Mouse (Mus musculus): ENCODE results near the gene Rprd1b. TPM values are rescaled to one million over a fixed set of nuclear protein-coding genes. Genes with fewer than 3 reads are reported as not detected.
A peak's percentile ranks its signal among the peaks of the same experiment; 100 is the strongest.

Gene Rprd1b
- total and polyA plus RNA-seq, 2 experiments from 2014 or later = 20.5 to 20.8 TPM

GRCm38 (mm10) chr2:158176763-158177162 is 148.5 kb downstream of the Rprd1b start:
- DNase-seq (ENCODE audit: low spot score) (no peak), ATAC-seq (ENCODE audit: low FRiP score) (no peak)
- no peaks in the 10 kb centered on the region for H3K9me3 ChIP-seq (ENCODE audit: low read length)
- H3K27me3 ChIP-seq (ENCODE audit: insufficient read depth, low read length) = no peaks in the 10 kb centered on the region
- H3K4me3 ChIP-seq (ENCODE audit: low read depth, low read length) = no peak overlapping the region
- 94% methylated on average over 9 of the region's 9 CpGs for WGBS
- H3K4me2 ChIP-seq (ENCODE audit: low read depth, low read length, poor library complexity, severe bottlenecking) = no peak overlapping the region
- H3K4me1 ChIP-seq (ENCODE audit: insufficient read depth, low read length) = no peaks in the 10 kb centered on the region
- H3K9ac ChIP-seq (replicated peaks; ENCODE audit: low read length, poor library complexity, severe bottlenecking) = no peak overlapping the region
- no peaks in the 10 kb centered on the region for H3K36me3 ChIP-seq (ENCODE audit: insufficient read depth, low read length)
- H3K27ac ChIP-seq (ENCODE audit: low read depth, low read length) = no peak overlapping the region
- TF ChIP-seq CTCF (IDR thresholded peaks at IDR 0.05) = no peak

- DNase-seq (ENCODE audit: low spot score) (peak; percentile 60), ATAC-seq (ENCODE audit: low FRiP score) (no peak)
- no peak overlapping the region for H3K4me2 ChIP-seq (ENCODE audit: low read depth, low read length, poor library complexity, severe bottlenecking)
- H3K27ac ChIP-seq (ENCODE audit: low read depth, low read length) = no peak overlapping the region
- H3K9me3 ChIP-seq (ENCODE audit: low read length) = no peaks in the 10 kb centered on the region
- H3K36me3 ChIP-seq (ENCODE audit: insufficient read depth, low read length) = no peaks in the 10 kb centered on the region
- H3K4me3 ChIP-seq (ENCODE audit: low read depth, low read length) = no peak overlapping the region
- no peak overlapping the region for H3K9ac ChIP-seq (replicated peaks; ENCODE audit: low read length, poor library complexity, severe bottlenecking)
- H3K4me1 ChIP-seq (ENCODE audit: insufficient read depth, low read length) = no peaks in the 10 kb centered on the region
- WGBS = 27% methylated on average over 3 of the region's 3 CpGs
- no peaks in the 10 kb centered on the region for H3K27me3 ChIP-seq (ENCODE audit: insufficient read depth, low read length)
- TF ChIP-seq CTCF (IDR thresholded peaks at IDR 0.05) = no peak
These were observed 149.3 kb downstream of the Rprd1b start for GRCm38 (mm10) chr2:158177574-158177973.

GRCm38 (mm10) chr2:158178139-158178538 is 149.8 kb downstream of the Rprd1b start:
- Histone ChIP-seq H3K36me3 (ENCODE audit: insufficient read depth, low read length) (no peaks in the 10 kb centered on the region), H3K4me1 (ENCODE audit: insufficient read depth, low read length) (no peaks in the 10 kb centered on the region), H3K9ac (replicated peaks; ENCODE audit: low read length, poor library complexity, severe bottlenecking) (no peak overlapping the region), H3K27me3 (ENCODE audit: insufficient read depth, low read length) (no peaks in the 10 kb centered on the region), H3K4me2 (ENCODE audit: low read depth, low read length, poor library complexity, severe bottlenecking) (no peak overlapping the region), H3K9me3 (ENCODE audit: low read length) (no peaks in the 10 kb centered on the region), H3K27ac (ENCODE audit: low read depth, low read length) (no peak overlapping the region), H3K4me3 (ENCODE audit: low read depth, low read length) (no peak overlapping the region)
- DNase-seq (ENCODE audit: low spot score) = no peak
- no peak for TF ChIP-seq CTCF (IDR thresholded peaks at IDR 0.05)
- ATAC-seq (ENCODE audit: low FRiP score) = no peak
- 73% methylated on average over 4 of the region's 4 CpGs for WGBS

DNA sequence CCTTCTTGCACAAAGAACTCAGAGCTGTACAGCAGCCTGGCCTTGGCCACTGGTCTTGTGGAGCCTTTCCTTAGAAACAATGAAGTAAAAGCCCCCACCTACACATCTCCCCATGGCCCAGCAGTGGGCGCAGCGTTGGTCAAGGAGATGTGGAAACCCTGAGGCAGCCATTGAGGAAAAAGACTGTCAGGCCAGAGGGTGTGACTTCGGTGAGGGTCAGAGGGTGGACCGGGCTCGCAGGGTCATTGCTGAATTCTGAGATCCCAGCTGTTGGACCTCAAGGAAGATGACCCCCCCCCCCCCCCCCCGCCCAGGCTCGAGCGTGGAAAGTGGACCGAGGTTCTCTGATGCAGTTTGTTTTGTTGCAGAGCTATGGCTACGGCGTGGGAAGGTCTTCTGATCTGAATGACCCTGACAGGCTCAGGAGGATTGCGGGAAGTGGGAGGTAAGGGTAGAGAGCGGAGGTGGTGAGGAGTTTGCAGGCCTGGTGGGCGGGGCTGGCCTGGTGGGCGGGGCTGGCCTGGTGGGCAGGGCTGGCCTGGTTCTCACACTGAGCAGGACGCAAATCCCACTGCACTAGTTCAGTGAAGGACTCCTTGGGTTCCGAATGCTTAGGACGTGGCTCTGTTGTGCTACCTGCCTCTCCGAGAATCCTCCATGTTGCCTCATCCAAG is 150.5 kb downstream of the Rprd1b start:
- no peaks in the 10 kb centered on the region for H3K9me3 ChIP-seq (ENCODE audit: low read length)
- peak overlapping the region; percentile 44 for H3K4me2 ChIP-seq (ENCODE audit: low read depth, low read length, poor library complexity, severe bottlenecking)
- ATAC-seq (ENCODE audit: low FRiP score) (peak; percentile 28; the same call in 1 of the 2 replicates), DNase-seq (ENCODE audit: low spot score) (no peak)
- no peak overlapping the region for H3K27ac ChIP-seq (ENCODE audit: low read depth, low read length)
- TF ChIP-seq CTCF (IDR thresholded peaks at IDR 0.05) = peak; percentile 12; the same call in 1 of the 2 replicates
- no peaks in the 10 kb centered on the region for H3K27me3 ChIP-seq (ENCODE audit: insufficient read depth, low read length)
- no peaks in the 10 kb centered on the region for H3K36me3 ChIP-seq (ENCODE audit: insufficient read depth, low read length)
- H3K4me1 ChIP-seq (ENCODE audit: insufficient read depth, low read length) = no peaks in the 10 kb centered on the region
- 10% methylated on average over 18 of the region's 19 CpGs for WGBS
- no peak overlapping the region for H3K9ac ChIP-seq (replicated peaks; ENCODE audit: low read length, poor library complexity, severe bottlenecking)
- no peak overlapping the region for H3K4me3 ChIP-seq (ENCODE audit: low read depth, low read length)

- H3K27me3 ChIP-seq (ENCODE audit: insufficient read depth, low read length) = no peaks in the 10 kb centered on the region
- ATAC-seq (ENCODE audit: low FRiP score) = 0 out of 2 replicates have a peak, but pooled peaks have one; percentile 20
- peak overlapping the region; percentile 44 for H3K4me2 ChIP-seq (ENCODE audit: low read depth, low read length, poor library complexity, severe bottlenecking)
- WGBS = 14% methylated on average over 18 of the region's 18 CpGs
- no peak overlapping the region for H3K27ac ChIP-seq (ENCODE audit: low read depth, low read length)
- DNase-seq (ENCODE audit: low spot score) = peak; percentile 57
- H3K4me1 ChIP-seq (ENCODE audit: insufficient read depth, low read length) = no peaks in the 10 kb centered on the region
- no peak overlapping the region for H3K9ac ChIP-seq (replicated peaks; ENCODE audit: low read length, poor library complexity, severe bottlenecking)
- H3K4me3 ChIP-seq (ENCODE audit: low read depth, low read length) = no peak overlapping the region
- no peak for TF ChIP-seq CTCF (IDR thresholded peaks at IDR 0.05)
- no peaks in the 10 kb centered on the region for H3K9me3 ChIP-seq (ENCODE audit: low read length)
- no peaks in the 10 kb centered on the region for H3K36me3 ChIP-seq (ENCODE audit: insufficient read depth, low read length)
These were observed 151.2 kb downstream of the Rprd1b start for GRCm38 (mm10) chr2:158179370-158180111.

DNA sequence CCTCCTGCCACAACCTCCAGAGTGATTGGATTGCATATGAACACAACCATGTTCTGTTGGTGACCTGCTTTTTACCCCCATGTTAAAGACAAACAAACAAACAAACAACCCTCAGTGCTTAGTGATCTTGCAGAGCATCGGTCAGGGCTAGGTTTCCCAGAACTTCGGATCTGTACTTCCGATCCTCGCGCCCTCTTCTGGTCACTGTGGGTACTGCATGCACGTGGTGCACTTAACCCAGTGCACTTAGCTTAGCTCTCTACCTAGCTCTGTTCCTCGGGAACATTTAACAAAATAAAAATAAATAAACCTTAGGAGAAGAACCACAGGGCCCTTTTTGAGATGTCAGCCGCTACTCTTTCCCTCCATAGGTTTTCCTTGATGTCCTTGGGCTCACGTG is 152.5 kb downstream of the Rprd1b start:
- Histone ChIP-seq H3K4me1 (ENCODE audit: insufficient read depth, low read length) (no peaks in the 10 kb centered on the region), H3K9ac (replicated peaks; ENCODE audit: low read length, poor library complexity, severe bottlenecking) (no peak overlapping the region), H3K4me2 (ENCODE audit: low read depth, low read length, poor library complexity, severe bottlenecking) (no peak overlapping the region), H3K27ac (ENCODE audit: low read depth, low read length) (no peak overlapping the region), H3K27me3 (ENCODE audit: insufficient read depth, low read length) (no peaks in the 10 kb centered on the region), H3K4me3 (ENCODE audit: low read depth, low read length) (no peak overlapping the region), H3K9me3 (ENCODE audit: low read length) (no peaks in the 10 kb centered on the region), H3K36me3 (ENCODE audit: insufficient read depth, low read length) (no peaks in the 10 kb centered on the region)
- peak; percentile 85 for TF ChIP-seq CTCF (IDR thresholded peaks at IDR 0.05)
- ATAC-seq (ENCODE audit: low FRiP score) = no peak
- WGBS = 49% methylated on average over 9 of the region's 9 CpGs
- DNase-seq (ENCODE audit: low spot score) = peak; percentile 60

Other genes starting within 250 kb of the Rprd1b start
- 349 and 393 TPM in 2 replicates for gene Vstm2l, start 113.8 kb upstream of the Rprd1b start, total RNA-seq (2014; rRNA removed)
- 57.0 and 61.8 TPM in 2 replicates for gene Vstm2l, start 113.8 kb upstream of the Rprd1b start, polyA plus RNA-seq (2015; fragmentation: Nextera tagmentation; extraction: Ambion mirVana)
- 13.5 and 20.0 TPM in 2 replicates for gene Tti1, start 64 bp upstream of the Rprd1b start, total RNA-seq (2014; rRNA removed)
- 9.2 and 11.0 TPM in 2 replicates for gene Tti1, start 64 bp upstream of the Rprd1b start, polyA plus RNA-seq (2015; fragmentation: Nextera tagmentation; extraction: Ambion mirVana)
- gene Tgm2, start 117.9 kb downstream of the Rprd1b start, total RNA-seq (2014; rRNA removed) = 13.3 and 16.0 TPM in 2 replicates
- 6.8 and 8.6 TPM in 2 replicates for gene Tgm2, start 117.9 kb downstream of the Rprd1b start, polyA plus RNA-seq (2015; fragmentation: Nextera tagmentation; extraction: Ambion mirVana)
- gene D630003M21Rik, start 200.7 kb downstream of the Rprd1b start, total RNA-seq (2014; rRNA removed) = 4.6 and 5.5 TPM in 2 replicates
- 1.1 and 1.5 TPM in 2 replicates for gene D630003M21Rik, start 200.7 kb downstream of the Rprd1b start, polyA plus RNA-seq (2015; fragmentation: Nextera tagmentation; extraction: Ambion mirVana)
- 0.22 TPM in 1 of 2 replicates, not detected in the other for gene Bpi, start 229.6 kb downstream of the Rprd1b start, total RNA-seq (2014; rRNA removed)
- gene Bpi, start 229.6 kb downstream of the Rprd1b start, polyA plus RNA-seq (2015; fragmentation: Nextera tagmentation; extraction: Ambion mirVana) = not detected in 2 replicates

Measured in midbrain, postnatal 0 days (tissue).